Mouse (Mus musculus) neural tube, postnatal 0 days (tissue): Measurements from ENCODE around the gene Slc9a8. TPM values are rescaled to one million over a fixed set of nuclear protein-coding genes. Genes with fewer than 3 reads are reported as not detected.

Experiments used
- polyA plus RNA-seq: library from polyadenylated mRNA; unstranded; fragments of >200 nt; fragmentation: Nextera tagmentation; extraction: Ambion mirVana; gene quantifications from 2 replicates; pipeline ENCODE4 v1.2.1, GENCODE M21; 2015

The Slc9a8 gene
- polyA plus RNA-seq, result 16.1 and 18.0 TPM in 2 replicates

DNA sequence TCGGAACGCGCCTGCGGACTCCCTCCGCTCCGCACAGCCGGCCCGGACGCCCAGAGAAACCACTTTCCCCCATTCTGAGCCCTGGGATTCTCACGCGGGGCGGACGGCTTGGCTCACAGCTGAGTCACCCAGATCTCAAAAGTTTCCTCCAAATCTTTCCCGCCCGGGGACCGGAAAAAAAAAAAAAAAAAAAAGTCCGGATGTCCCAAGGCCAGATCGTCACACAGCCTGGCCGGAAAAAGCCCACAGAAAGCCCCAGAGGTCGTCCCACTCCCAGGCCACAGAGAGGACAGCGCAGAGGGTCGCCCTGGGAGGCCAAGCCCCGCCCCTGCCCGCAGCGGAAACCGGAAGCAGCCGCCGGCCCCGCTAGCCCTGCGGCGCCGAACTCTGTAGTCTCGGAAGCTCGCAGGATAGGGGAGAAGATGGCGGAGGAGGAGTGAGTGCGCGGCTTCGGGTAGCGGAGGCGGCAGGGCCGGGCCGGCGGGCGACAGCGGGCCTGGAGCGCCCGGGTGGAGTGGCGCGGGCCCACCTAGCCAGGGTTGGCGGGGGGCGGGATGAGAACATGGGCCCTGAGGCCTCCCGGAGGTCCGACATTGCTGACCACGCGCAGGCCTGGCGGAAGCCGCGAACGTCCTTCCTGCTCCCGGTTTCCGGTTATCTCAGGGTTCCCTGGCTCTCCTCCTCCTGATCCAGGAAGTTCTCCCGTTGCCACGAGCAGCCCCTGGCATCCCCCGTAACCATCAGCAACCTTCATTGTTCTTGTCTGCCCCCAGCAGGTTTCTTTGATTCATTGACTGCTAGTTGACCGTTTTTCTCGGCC, at the start of gene Slc9a8:
TSS of gene Slc9a8 (plus strand) at position 383 of the 820 bp plus-strand sequence.

DNA sequence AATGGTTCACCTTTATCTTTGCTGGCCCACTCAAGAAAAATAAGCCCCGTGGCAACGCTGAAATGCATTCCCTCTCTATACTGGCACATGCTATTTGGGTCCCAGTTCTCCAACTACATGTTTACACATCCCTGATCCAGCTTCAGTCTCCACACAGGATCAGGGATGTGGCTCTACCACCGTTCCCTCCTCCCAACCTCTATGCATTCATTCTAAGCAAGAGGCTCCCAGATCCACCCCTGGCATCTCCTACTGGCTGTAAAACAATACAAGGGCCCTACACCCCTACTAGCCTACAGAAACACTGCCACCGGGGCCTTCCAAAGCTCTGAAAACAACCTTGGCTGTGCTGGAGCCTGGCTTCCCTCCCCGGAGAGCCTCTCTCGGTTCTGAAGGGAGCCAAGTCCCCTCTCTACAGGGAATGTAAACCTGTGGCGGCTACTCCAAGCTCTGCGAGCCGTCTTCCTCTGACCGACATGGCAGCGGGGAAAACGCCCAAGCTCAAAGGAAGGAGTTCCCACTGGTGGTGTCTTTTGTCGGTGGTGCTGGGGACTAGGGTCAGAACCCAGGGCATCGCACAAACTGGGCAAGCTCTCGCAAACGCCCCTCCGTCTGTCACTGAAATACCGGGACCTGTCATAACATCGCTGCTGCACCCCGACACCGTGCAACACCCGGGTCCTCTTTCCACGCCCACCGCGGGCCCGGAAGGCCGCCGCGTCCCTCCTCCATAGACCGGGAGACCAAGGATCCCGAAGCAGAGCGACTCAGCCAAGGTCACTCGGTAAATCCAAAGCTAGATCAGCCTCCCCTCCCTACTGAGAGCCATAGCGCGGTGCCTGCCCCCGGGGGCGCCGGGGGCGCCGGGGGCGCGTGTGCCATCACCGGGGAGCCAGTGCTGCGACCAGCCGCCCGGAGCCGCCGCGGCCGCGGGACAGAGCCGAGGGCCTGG, 70.5 kb downstream of the Slc9a8 start, which contains the start of gene Rnf114:
TSS of gene Rnf114 (plus strand) at position 889 of the 952 bp plus-strand sequence.

DNA sequence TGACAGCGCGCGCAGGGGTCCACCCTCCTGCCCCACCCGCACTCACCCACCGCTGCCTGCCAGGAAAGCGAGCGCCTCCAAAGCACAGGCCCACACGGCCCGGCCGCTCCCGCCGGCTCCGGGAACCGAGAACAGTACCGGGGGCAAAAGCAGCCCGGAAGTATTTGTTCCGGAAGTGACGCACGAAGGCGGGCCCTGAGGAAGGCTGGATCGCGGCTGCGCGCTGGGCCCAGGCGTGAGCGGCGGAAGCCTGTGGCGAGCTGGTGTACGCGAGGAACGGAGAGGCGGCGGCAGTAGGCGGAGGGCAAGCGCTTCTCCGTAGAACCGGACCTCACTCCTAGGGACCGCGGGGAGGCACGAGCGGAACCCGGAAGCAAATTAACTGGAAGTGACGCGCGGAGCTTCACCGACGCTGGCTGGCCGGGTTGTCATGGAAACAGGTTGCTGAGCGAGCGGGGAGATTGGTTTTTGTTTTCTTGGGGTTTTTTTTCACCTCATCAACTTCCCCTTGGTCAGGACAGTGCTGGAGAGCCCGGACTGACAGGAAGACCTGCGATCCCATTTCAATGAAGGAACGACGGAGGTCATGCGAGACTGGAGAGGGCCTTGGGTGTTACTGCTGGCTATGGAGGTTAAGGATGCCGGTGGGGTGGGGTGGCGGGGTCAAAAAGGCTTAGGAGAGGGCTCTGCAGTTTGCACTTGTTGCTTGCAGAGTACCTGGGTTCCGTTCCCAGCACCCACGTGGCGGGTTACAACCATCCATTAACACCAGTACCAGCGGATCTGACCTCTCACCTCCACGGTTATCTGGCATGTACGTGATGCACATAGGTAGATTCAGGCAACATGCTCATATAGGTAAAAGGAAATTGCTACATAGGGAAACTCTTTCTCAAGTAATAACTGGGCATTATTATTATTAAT, 71.5 kb downstream of the Slc9a8 start, which contains the start of gene Spata2:
TSS of gene Spata2 (minus strand) at position 175 of the 924 bp plus-strand sequence.

Other genes starting within 250 kb of the Slc9a8 start
- 7.0 and 7.5 TPM in 2 replicates for gene Kcnb1, start 231.6 kb upstream of the Slc9a8 start, polyA plus RNA-seq
- gene Ptgis, start 181.1 kb upstream of the Slc9a8 start, polyA plus RNA-seq, result 5.8 and 6.5 TPM in 2 replicates
- gene B4galt5, start 72.5 kb upstream of the Slc9a8 start, polyA plus RNA-seq, result 41.3 and 45.0 TPM in 2 replicates
- gene Rnf114, start 70.9 kb downstream of the Slc9a8 start, polyA plus RNA-seq, result 67.8 and 74.1 TPM in 2 replicates
- 22.1 TPM in 2 replicates for gene Spata2, start 71.2 kb downstream of the Slc9a8 start, polyA plus RNA-seq
- gene Snai1, start 116.5 kb downstream of the Slc9a8 start, polyA plus RNA-seq, result 5.8 and 7.0 TPM in 2 replicates
- 365 and 402 TPM in 2 replicates for gene Ube2v1, start 210.4 kb downstream of the Slc9a8 start, polyA plus RNA-seq
- 14.2 and 15.3 TPM in 2 replicates for gene Gm20431, start 239.8 kb downstream of the Slc9a8 start, polyA plus RNA-seq